Mouse (Mus musculus) mature B cell (primary cell): ENCODE data around the gene Tnrc18.

ENCODE experiments used
- in situ Hi-C: fragments of 300-500 bp; cut with MboI; formaldehyde crosslinking; loops from 2 replicates; pipeline ENCODE4 v1.14.3; 2019

Tnrc18 gene

DNA sequence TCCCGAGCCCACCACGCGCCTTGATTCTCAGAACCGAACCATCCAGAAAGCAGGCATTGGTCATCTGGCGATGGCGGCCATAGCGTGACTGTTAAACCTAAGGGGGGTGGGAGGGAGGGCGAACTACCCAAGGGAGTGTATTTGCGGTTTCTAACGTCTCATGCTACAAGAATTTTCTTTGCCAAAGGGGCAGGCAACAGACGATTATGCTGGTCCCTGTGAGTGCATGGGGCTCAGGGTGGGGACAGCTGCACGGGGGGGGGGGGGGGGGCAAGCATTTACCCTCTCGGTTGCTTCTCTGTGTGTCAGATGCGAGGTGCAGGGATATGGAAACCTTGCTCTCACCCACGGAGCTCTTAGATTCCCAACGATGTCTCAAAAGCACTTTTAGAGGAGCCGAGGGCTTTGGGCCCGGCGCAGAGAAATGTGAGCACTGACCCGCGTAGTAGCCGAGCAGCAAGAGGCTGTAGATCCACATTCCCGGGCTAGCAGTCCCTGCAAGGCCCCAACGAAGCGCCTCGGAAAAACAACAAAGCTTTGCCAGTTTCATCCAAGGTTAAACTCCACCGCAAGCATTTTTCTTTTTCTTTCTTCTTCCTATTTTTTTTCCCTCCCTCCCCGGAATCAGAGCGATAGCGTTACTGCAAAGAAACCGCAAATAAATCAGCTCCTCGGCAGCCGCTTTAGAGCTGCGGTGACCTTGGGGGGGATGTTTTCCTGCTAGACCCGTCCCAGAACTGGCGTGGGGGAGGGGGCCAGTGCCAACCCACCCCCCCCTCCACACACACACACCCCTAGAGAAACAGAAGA, 5.0 kb upstream of the Tnrc18 start:
- in situ Hi-C loops: no loop called here

DNA sequence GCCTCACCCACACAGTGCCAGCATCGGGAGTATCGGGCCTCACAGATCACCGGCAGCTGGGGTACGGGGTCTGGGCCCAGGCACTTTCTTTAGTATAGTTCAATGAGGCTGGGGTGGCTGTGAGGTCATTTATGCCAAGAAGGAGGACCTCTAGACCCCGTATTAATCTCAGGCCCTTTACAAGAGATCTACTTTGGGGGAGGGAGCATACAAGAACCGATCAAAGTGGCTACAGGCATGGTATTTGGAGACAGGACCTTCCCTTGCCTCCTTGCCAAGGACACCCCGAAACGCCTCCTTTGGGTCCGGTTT, 4.5 kb upstream of the Tnrc18 start:
- in situ Hi-C loops: no loop called here

DNA sequence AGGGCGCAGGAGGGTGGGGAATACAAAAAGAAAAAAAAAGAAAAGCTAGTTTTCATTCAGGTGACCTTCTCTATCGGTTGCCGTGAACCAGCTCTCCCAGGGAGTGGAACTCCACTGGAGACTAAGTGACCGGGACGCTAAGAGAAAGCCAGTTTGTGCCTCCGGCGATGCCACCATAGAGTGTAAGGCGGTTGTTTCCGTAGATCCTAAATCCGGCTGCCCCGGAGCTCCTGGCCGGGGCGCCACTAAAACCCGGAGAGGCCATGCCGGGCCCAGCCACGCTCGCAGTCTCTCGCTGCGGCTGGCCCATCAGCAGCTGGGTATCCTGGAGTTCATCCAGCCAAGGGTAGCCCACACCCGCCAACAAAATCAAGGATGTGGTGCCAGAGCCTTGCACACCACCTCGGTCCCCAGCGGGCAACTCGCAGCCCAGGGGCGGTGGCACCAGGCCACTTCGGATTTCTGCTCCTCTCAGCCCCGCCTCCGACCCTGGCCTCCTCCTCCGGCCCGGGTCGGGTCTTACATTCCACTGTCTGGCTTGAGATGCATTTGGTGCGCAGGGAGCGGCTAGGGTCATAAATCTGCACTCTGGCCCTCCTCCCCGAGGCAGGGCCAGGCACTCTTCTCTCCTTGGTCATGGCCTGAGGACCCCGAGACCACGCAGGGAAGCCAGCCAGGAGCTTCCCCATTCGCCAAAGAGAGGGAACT, 4.0 kb upstream of the Tnrc18 start:
- in situ Hi-C loops: no loop called here

GRCm38 (mm10) chr5:142820276-142821265, 3.1 kb upstream of the Tnrc18 start:
- in situ Hi-C loops: no loop called here

DNA sequence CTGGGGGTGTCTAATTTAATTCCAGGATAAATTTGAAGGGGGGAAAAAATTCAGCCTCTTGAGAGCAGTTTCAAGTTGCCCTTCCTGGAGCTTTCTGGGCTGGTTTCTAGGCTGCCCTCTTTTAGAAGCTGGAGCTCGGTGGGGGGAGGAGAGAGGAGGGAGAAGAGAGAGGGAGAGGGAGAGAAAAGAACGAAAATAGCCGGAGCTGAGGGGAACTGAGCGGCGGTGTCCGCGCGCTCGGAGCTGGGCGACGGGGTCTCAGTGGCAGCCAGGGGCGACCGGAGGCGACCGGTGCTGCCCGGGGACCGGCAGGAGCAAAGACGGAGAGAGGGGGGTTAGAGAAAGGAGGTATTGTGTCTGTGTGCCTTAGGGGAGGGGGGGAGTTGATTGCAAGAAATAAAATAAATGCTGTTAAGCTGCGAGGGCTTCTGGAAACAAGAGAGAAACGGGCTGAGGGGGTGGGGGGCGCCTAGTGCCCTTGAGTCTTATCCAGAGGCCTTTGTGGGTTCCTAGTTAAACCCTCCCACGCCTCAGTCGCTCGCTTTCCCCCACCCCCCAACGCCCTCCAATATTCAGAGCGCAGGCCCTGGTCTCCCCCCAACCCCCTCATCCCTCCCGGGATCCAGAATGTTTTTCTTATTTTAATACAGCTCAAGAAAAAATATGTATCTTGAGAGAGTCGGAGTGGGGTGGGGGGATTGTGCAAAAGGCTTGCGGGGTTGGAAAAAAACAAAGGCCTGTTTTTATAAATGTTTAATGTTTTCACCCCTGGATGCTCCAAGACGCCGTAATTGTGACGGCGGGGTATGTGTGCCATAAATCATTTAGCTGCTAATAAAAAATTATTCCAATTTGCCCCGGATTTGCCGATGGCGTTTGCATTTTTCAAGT, 2.2 kb upstream of the Tnrc18 start:
- in situ Hi-C loops: no loop called here

DNA sequence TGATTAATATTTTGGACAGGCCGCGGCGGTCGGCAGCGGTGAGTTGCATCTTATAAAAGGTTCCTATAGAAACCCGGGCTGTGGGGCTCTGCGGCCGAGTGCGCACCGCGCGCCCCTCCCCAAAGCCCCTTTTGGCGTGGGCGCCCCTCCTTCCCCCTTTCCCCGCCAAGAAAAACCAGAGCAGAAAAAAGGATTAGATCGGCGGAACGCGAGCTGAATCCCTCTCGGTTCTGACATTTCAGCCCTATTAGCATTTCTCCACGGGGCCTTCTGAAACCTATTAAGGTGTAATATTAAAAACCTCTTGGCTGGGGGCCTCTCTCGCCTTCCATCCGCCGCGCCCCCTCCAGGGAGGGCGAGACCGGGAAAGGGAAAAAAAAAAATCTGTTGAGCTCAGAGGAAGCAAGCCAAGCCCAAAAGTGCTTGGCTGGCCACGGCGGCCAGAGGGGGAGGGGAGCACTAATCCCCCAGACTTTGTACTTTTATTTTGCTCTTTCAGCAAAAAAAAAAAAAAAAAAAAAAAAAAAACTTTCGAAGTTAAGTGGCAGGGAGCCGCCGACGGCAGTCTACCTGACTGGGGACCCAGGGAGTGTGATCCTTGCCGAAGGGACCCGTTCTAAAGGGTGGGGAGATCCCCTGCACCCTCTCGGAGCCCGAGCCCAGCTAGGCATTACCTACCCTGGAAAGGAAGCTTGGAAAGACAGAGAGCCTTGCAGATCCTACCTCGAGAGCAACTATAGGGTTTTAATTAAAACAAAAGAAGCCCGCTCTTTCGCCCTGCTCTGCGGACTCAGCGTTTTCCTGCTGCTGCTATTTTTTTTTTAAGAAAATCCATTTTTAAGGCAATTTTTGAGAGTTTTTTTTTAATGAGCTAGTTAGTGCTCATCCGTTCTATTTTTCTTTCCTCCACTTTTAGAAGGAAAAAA, 1.2 kb upstream of the Tnrc18 start:
- in situ Hi-C loops: no loop called here

DNA sequence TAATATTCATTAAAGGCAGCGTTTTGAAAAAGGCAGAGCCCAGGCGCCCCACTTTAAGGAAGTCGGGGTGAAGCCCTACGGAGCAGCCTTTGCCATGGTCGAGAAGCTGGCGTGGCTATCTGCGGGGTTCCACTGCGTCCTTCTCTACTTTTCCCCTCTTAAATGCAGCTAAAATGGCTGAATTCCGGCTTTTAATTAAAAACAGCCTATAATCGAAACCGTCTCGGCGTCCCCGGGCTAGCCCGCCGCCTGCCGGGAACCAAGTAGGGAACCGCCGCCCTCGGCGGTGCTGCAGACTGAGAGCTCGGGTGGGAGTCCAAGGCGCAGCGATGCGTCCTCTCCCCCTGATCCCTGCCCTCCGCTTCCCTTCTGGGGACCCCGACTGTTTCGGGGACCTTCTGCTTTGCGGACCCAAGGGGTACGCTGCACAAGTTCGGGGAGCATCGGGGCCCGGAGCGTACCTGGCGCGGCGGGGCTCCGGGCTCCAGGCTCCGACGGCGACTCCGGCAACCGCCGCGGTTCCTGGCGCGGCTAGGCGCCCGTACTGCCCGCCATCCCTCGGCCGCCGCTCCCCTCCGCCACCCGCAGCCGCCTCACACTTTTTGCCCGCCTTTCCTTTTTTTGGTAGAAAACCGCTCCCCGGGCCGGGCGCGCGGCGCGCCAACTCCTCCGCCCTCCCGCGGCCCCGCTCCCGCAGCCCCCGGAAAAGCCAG, 495 bp downstream of the Tnrc18 start:
- in situ Hi-C loops: no loop called here

GRCm38 (mm10) chr5:142816031-142816810, 1.2 kb downstream of the Tnrc18 start:
- in situ Hi-C loops: no loop called here

DNA sequence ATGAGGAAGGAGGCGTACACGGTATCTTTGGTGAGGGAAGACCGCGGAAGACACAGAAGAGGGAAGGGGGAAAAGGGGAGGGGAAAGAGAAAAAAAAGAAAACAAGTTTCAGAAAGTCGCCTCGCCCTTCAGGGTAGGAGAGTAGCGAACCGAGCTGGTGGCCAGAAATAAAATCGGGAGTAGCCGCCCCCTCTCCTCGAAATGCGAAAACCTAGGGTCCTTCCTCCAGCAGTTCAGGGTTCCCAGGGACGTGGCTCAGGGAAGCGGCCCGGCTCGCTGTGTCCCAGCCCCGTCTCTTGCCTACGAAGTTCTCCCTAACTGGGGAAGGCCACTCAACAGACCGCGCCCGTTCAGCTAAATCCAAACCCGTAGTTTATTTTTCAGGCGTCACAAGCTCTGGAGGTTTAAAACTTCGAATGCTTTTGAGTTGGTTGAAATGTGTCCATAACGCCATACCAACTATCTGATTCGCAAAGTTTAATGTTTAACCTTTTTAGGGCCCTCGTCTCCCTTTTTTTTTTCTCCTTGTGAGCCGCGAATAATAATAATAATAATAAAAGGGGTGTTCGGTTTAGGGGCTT, 2.0 kb downstream of the Tnrc18 start:
- in situ Hi-C loops: no loop called here

- in situ Hi-C loops: no loop called here
Measured at GRCm38 (mm10) chr5:142814711-142815420, 2.6 kb downstream of the Tnrc18 start.

DNA sequence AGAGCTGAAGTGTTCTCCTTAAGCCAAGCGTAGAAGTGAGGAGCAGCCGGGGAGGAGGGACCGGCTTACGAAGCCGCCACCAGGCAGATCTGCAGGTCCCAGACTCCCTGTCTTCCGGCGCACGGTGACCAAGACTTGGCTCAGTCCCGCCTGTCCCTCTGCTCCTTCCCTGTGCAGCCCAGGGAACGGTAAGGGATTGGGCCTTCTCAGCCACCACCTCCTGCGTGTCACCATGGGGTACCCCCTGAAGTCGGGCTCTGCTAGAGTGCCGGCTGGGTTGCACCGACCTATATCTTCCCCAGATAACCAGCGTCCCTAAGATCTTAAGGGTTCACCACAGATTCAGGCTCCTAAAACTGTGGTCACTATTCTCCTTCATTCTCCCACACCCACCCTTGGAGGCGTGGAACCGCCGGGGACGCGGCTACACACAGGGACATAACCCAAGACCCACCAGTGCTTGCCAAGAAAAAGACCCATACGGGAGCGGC, 3.3 kb downstream of the Tnrc18 start:
- in situ Hi-C loops: no loop called here

- in situ Hi-C loops: no loop called here
Measured at GRCm38 (mm10) chr5:142813722-142814111, 3.7 kb downstream of the Tnrc18 start.

DNA sequence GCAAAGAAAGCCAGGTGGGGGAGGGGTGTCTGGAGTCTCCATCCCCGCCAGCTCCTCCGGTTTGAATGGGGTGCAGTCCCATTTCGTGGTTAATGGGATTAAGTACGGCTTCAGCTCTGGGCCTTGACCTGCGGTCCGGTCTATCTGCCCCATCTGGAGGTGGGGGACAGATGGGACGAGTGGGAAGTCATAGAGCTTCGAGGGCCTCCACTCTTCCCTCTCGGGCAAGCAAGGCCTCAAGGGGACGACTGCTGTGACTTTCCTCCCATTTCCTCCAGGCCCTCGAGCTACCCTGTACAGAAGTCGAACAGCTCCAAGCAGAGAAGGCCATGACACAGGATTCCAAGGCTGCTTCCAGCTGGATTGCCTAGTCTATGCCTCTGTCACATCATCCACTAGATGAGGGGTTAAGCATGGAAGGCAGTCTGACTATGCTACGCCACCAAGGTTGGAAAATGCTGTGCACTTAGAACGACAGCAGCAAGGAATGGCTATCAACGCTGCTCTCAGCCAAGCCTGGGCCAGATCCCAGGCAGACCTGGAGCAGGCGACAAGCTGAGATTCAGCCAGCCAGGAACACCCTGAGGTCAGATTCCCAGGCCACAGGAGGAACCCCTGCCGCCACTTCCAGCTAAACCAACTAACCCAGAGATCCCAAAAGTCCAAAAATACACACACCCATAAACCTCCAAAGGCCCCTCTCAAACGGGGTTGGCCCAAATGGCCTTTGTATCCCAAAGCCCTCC, 4.3 kb downstream of the Tnrc18 start:
- in situ Hi-C loops: no loop called here

DNA sequence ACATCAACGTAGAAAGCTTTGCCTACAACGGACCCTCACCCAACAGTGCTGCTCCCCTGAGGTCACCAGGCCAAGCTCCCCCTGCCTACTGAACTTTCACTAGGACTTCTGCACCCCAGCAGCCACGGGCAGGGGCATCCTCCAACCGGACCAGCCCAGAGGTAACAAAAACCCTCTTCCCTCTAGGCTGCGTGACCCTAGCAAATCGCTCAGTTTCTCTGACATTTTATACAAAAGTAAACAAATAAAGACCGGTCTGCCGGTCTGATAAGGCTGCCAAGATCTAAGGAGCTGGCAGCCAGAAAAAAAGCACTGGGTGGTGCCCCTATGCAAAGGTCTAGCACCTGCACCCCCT, 4.9 kb downstream of the Tnrc18 start:
- in situ Hi-C loops: no loop called here

DNA sequence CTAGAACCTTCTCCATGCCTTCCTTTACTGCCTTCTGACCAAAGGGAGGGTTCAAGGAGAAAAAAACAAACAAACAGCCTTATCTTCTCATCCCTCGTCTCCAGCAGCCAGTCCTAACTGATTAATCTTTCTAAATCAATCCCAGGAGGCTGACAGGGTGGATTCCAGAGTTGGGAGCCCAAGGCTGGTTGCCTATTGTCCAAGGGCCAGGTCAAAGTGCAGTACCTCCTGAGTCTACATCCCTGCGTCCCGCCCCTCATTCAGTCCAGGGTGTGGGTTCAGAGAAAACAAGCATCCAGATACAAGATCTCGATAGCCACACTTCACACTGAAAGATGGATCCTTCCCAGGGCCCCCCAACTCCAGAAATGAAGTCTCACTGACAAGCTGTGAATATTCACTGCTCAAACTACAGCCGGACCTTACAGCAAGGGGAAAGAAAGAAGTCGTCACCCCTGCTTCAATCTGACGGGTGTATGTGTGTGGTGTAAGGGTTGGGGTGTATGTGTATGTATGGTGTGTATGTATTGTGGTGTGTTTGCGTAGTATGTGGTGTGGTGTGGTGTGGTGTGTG, 5.5 kb downstream of the Tnrc18 start:
- in situ Hi-C loops: no loop called here

- in situ Hi-C loops: no loop called here
Measured at GRCm38 (mm10) chr5:142810710-142811599, 6.5 kb downstream of the Tnrc18 start.
